Mouse (Mus musculus) stomach, embryonic 16.5 days (tissue): ENCODE results near the gene Pld2. TPM values are rescaled to one million over a fixed set of nuclear protein-coding genes. Genes with fewer than 3 reads are reported as not detected.
"Not testable (repeated sequence)": the region's sequence is repeated elsewhere in the genome, so short reads cannot be mapped to it uniquely, and the experiment has no call there.

Source experiments
- ATAC-seq: fragments of 200-750 bp; cut with Nextera tagmentation; 2 replicates; pipeline ENCODE4 v1.8.0; 2017; ENCODE audit warnings: moderate number of reproducible peaks, moderate TSS enrichment; ENCODE audit not compliant: insufficient read depth, low FRiP score
- H3K27ac ChIP-seq: fragments of 300-500 bp; sonication (generic); 2 replicates; pipeline ENCODE4 v1.5.1; 2014; ENCODE audit warnings: low read length
- H3K27me3 ChIP-seq: fragments of 300-500 bp; sonication (generic); 2 replicates; pipeline ENCODE4 v1.6.1; 2014; ENCODE audit warnings: low read length, control low read depth, mixed read lengths; ENCODE audit not compliant: control insufficient read depth, insufficient read depth
- H3K36me3 ChIP-seq: fragments of 300-500 bp; sonication (generic); 2 replicates; pipeline ENCODE4 v1.6.1; 2014; ENCODE audit warnings: low read length; ENCODE audit not compliant: control insufficient read depth, insufficient read depth
- H3K4me1 ChIP-seq: fragments of 300-500 bp; sonication (generic); 2 replicates; pipeline ENCODE4 v1.6.1; 2014; ENCODE audit warnings: low read length, control low read depth, mixed read lengths; ENCODE audit not compliant: control insufficient read depth, insufficient read depth
- H3K4me2 ChIP-seq: fragments of 300-500 bp; sonication (generic); 2 replicates; pipeline ENCODE4 v1.6.1; 2014; ENCODE audit warnings: low read depth, low read length, mixed read lengths
- H3K4me3 ChIP-seq: fragments of 300-500 bp; sonication (generic); replicated peaks from 2 replicates; pipeline ENCODE4 v1.5.1; 2014; ENCODE audit warnings: mild to moderate bottlenecking, low read length
- H3K9ac ChIP-seq: fragments of 300-500 bp; sonication (generic); 2 replicates; pipeline ENCODE4 v1.6.1; 2014; ENCODE audit warnings: low read length
- H3K9me3 ChIP-seq: fragments of 300-500 bp; sonication (generic); replicated peaks from 2 replicates; pipeline ENCODE4 v1.6.1; 2016; ENCODE audit warnings: low read length, control low read depth; ENCODE audit not compliant: control insufficient read depth
- WGBS: fragments of 180-500 bp; shearing (Covaris S2); extraction: QIAGEN DNeasy Blood & Tissue Kit; methylation state at CpG from one replicate; pipeline ENCODE4 v1.1.7; 2014; 5-methylcytosine and 5-hydroxymethylcytosine counted together
- polyA plus RNA-seq: library from polyadenylated mRNA; unstranded; fragments of >200 nt; fragmentation: Nextera tagmentation; extraction: Ambion mirVana; gene quantifications from 2 replicates; pipeline ENCODE4 v1.2.1, GENCODE M21; 2015

Pld2 gene
- polyA plus RNA-seq, 1 experiment from 2014 or later, result 17.8 TPM

DNA sequence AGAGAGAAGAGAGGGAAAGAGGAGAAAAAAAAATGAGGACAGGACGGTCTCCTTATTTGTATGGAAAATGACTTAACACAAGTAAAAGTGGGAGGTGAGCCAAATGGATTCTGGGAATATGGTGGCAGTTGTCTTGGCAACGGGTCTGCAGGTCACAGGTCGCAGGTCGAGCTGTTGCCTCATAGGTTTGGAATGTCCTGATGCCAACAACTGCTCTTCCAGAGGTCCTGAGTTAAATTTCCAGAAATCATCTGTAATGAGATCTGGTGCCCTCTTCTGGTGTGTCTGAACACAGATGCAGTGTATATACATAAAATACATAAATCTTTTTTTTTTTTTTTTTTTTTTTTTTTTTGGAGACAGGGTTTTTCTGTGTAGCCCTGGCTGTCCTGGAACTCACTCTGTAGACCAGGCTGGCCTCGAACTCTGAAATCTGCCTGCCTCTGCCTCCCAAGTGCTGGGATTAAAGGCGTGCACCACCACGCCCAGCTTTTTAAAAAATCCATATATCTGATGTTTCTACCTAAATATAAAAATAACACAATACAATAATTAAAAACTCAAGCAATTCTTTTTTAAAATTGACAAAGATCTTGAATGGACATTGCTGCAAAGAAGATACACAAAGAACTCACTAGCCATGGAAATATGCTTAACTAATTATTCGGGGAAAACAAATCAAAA, 16.4 kb upstream of the Pld2 start:
- H3K27me3 ChIP-seq, ATAC-seq, H3K9ac ChIP-seq, H3K4me2 ChIP-seq, H3K4me3 ChIP-seq, H3K27ac ChIP-seq, H3K9me3 ChIP-seq, H3K4me1 ChIP-seq: not testable (repeated sequence)
- WGBS, result 88% methylated on average over 8 of the region's 8 CpGs
- H3K36me3 ChIP-seq, result peaks cover 16% of the 10 kb centered on the region

DNA sequence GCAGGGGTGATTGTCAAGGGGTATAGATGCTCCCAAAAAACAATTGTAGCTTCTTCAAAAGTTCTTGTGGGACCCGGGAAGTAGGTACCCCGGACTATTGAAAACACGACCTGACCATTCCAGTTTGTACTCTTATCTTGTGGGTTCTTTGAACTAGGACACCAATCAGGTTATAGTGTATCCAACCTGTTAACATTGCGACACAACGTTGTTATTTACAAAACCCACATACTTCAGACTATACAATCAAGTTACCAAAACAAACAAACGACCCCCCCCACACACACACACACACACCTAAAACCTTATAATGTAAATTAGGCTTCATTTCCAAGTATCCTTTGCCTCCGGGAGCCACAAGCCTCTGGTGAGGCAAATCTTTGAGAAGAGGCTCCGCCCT, 15.1 kb upstream of the Pld2 start:
- 5% methylated on average over 8 of the region's 8 CpGs for WGBS
- H3K27me3 ChIP-seq, result no peaks in the 10 kb centered on the region
- peaks cover 16% of the 10 kb centered on the region for H3K36me3 ChIP-seq
- H3K4me2 ChIP-seq, result peak overlapping the region; percentile 62
- H3K9me3 ChIP-seq, result no peaks in the 10 kb centered on the region
- peak; percentile 23; the same call in 1 of the 2 replicates for ATAC-seq
- H3K27ac ChIP-seq, result no peak overlapping the region
- peak overlapping the region; percentile 48 for H3K9ac ChIP-seq
- peaks cover 9% of the 10 kb centered on the region for H3K4me1 ChIP-seq
- H3K4me3 ChIP-seq, result peak overlapping the region; percentile 76

DNA sequence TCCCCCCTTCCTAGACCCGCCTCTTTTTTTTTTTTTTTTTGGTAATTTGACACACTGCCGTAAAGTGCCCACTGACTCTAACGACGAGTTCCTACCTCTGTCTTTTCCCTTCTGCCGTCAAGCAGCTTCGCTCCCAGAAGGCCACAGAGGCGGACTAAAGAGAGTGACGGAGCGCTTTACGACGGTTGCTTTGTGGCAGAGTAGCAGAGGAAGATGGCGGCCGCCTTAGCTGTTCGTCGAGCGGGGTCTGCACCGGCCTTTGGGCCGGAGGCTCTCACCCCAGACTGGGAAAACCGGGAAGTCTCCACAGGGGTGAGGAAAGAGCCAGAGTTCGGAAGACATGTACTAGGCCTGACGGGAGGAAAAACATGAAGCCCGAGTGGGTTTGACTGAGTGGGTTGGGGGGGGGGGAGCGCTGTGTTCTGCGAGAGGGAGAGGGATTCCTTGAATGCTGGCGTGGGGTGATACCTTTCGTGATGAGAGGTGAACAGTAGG, 14.6 kb upstream of the Pld2 start, which contains the start of gene Psmb6:
Gene Psmb6, plus strand, starts transcription at position 184 of the 495 bp plus-strand sequence.
- H3K9ac ChIP-seq, result peak within 1 kb of the TSS; percentile 87
- no peak within 1 kb of the TSS for H3K27ac ChIP-seq
- H3K4me2 ChIP-seq, result peak within 1 kb of the TSS; percentile 79
- H3K4me1 ChIP-seq, result peaks cover 9% of the 10 kb centered on the region
- under 1% methylated on average over 25 of the region's 26 CpGs for WGBS
- peaks cover 16% of the 10 kb centered on the region for H3K36me3 ChIP-seq
- H3K9me3 ChIP-seq, result no peaks in the 10 kb centered on the region
- H3K4me3 ChIP-seq, result peak within 1 kb of the TSS; percentile 76
- ATAC-seq, result peak; percentile 95
- H3K27me3 ChIP-seq, result no peaks in the 10 kb centered on the region

DNA sequence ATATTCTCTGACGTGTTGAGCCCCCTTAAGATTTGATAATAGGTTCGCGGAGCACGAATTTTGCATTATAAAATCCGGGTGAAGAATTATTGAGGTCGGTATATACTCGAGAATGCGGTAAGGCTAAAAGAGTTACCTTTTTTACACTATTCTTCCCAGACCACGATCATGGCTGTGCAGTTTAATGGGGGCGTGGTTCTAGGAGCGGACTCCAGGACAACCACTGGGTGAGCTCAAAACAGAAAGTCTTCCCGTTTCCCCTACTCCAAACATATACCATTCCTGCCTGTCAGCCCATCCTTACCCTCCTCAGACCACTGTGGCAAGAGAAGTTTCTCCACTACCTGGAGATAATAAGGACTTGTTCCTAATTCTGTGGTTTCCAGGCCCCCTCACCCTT, 14.1 kb upstream of the Pld2 start:
- 1% methylated on average over 12 of the region's 12 CpGs for WGBS
- no peak overlapping the region for H3K27ac ChIP-seq
- no peak for ATAC-seq

DNA sequence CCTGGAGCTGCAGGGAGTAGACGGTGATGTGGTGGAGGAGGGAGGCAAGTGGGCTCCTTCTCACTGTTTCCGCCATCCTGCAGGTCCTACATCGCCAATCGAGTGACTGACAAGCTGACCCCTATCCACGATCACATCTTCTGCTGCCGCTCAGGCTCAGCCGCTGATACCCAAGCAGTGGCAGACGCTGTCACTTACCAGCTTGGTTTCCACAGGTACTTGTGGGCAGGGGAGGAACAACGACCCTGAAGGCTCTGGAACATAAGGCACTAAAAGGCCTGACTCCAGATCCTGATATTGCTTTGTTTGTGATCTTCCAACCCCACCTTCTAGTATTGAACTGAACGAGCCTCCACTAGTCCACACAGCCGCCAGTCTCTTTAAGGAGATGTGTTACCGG, 13.7 kb upstream of the Pld2 start:
- peaks cover 16% of the 10 kb centered on the region for H3K36me3 ChIP-seq
- 83% methylated on average over 12 of the region's 12 CpGs for WGBS
- H3K27me3 ChIP-seq, result no peaks in the 10 kb centered on the region
- H3K9ac ChIP-seq, result peak overlapping the region; percentile 87
- H3K4me3 ChIP-seq, result peak overlapping the region; percentile 76
- H3K27ac ChIP-seq, result no peak overlapping the region
- H3K4me2 ChIP-seq, result peak overlapping the region; percentile 79
- peaks cover 9% of the 10 kb centered on the region for H3K4me1 ChIP-seq
- no peaks in the 10 kb centered on the region for H3K9me3 ChIP-seq
- no peak for ATAC-seq

More for the DNA sequence above, 14.1 kb upstream of the Pld2 start:
- Histone ChIP-seq H3K36me3 (peaks cover 16% of the 10 kb centered on the region), H3K4me1 (peaks cover 9% of the 10 kb centered on the region), H3K4me3 (peak overlapping the region; percentile 76), H3K27me3 (no peaks in the 10 kb centered on the region), H3K9ac (peak overlapping the region; percentile 87), H3K4me2 (peak overlapping the region; percentile 79), H3K9me3 (no peaks in the 10 kb centered on the region)

DNA sequence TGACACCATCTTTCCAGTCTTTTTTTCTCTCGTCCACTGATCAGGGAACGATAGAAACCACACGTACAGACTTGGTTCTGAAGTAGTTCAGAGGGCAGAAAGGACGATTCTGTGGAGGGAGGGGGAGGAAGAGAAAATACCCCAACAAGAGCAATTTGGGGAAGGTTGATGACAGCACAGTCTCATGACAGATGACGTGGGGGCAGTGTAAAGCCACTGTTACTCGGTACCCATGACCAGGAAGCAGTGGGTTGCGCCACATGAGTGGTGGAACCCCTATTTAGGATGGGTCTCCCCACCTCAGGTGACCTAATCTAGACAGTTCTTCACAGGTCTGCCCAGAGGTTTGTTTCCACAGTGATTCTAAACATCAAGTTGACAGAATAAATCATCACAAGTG, 11.3 kb upstream of the Pld2 start:
- Histone ChIP-seq H3K9me3 (no peaks in the 10 kb centered on the region), H3K4me2 (no peak overlapping the region), H3K27me3 (no peaks in the 10 kb centered on the region), H3K27ac (no peak overlapping the region), H3K4me3 (no peak overlapping the region), H3K9ac (no peak overlapping the region), H3K36me3 (peaks cover 16% of the 10 kb centered on the region), H3K4me1 (peaks cover 9% of the 10 kb centered on the region)
- WGBS, result 89% methylated on average over 7 of the region's 7 CpGs
- no peak for ATAC-seq

DNA sequence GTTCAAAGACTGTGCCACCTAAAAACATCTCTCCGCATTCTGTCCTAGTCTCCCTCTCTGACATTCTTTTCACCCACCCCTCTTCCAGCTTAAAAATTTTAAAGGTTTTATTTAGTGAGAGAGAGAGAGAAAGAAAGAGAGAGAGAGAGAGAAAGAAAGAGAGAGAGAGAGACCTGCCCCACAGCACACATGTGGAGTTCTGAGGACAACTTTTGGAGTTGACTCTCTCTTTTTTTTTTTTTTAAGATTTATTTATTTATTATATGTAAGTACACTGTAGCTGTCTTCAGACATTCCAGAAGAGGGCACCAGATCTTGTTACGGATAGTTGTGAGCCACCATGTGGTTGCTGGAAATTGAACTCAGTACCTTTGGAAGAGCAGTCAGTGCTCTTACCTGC, 8.8 kb upstream of the Pld2 start:
- not testable (repeated sequence) for H3K4me2 ChIP-seq, H3K9ac ChIP-seq, H3K9me3 ChIP-seq, H3K4me1 ChIP-seq, H3K4me3 ChIP-seq, H3K27me3 ChIP-seq, ATAC-seq, H3K27ac ChIP-seq
- WGBS, result 80% methylated on average over 2 of the region's 2 CpGs
- peaks cover 16% of the 10 kb centered on the region for H3K36me3 ChIP-seq

DNA sequence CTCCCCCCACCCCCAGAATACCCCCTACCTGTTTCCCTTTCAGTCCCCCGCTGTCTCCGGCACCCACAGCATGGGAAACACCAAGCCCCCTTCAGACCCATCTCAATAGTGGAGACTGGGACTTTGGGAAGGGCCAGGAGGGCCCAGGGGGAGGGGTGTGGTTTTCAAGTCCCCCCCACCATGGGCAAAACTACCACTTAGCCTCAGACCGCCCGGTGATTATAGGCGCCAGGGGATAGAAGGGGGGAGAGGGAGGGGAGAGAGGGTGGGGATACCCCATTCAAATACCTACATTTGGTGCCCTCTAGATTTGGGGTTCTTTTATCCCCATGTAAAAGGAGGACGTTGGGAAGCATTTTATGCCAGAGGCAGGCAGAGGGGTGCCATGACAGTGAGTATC, 7.0 kb upstream of the Pld2 start, which contains the start of gene Gm40193:
Gene Gm40193, minus strand, starts transcription at position 101 of the 400 bp plus-strand sequence.
- Histone ChIP-seq H3K4me2 (no peak within 1 kb of the TSS), H3K9ac (no peak within 1 kb of the TSS), H3K27me3 (no peaks in the 10 kb centered on the region), H3K36me3 (peaks cover 5% of the 10 kb centered on the region; the same call in 1 of the 2 replicates), H3K4me3 (no peak within 1 kb of the TSS), H3K9me3 (no peaks in the 10 kb centered on the region), H3K27ac (no peak within 1 kb of the TSS), H3K4me1 (no peaks in the 10 kb centered on the region)
- 79% methylated on average over 6 of the region's 6 CpGs for WGBS
- ATAC-seq, result no peak

DNA sequence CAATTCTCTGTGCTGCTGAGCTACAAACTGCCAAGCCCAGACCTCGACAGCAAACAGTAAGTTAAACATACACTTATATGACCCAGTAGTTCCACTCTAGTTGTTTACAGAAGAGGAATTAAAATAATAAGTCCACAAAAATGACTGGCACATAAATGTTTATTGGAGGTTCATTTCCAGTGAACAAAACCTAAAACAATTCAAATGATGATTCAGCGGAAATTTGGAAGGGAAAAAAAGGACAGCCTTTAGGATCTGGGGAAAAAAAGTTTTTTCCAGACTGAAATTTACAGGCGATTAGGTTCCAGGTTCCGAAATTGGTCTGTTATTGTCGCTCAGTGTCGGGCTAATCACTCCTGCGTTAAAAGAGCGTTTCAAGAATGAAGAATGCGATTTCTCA, 441 bp upstream of the Pld2 start:
- Histone ChIP-seq H3K4me3 (peak overlapping the region; percentile 54), H3K9me3 (no peaks in the 10 kb centered on the region), H3K27ac (peak overlapping the region; percentile 71; the same call in 1 of the 2 replicates), H3K4me2 (peak overlapping the region; percentile 82), H3K27me3 (no peaks in the 10 kb centered on the region), H3K36me3 (no peaks in the 10 kb centered on the region), H3K9ac (peak overlapping the region; percentile 78), H3K4me1 (peaks cover 7% of the 10 kb centered on the region)
- ATAC-seq, result no peak
- 11% methylated on average over 9 of the region's 9 CpGs for whole genome bisulfite sequencing
